Mouse (Mus musculus): ENCODE results near the gene Spata46.

Spata46 gene

GRCm38 (mm10) chr1:170343081-170343480, 34.5 kb downstream of the Spata46 start:
- CTCF ChIA-PET = no interaction called here

- CTCF ChIA-PET = no interaction called here
Measured at GRCm38 (mm10) chr1:170343906-170344305, 35.3 kb downstream of the Spata46 start.

GRCm38 (mm10) chr1:170346266-170346665, 37.7 kb downstream of the Spata46 start:
- CTCF ChIA-PET = no interaction called here

- CTCF ChIA-PET = no interaction called here
Measured at GRCm38 (mm10) chr1:170351080-170351479, 42.5 kb downstream of the Spata46 start.

- CTCF ChIA-PET = no interaction called here
Measured at GRCm38 (mm10) chr1:170353335-170353734, 44.7 kb downstream of the Spata46 start.

GRCm38 (mm10) chr1:170360183-170360915, 51.7 kb downstream of the Spata46 start:
- CTCF ChIA-PET = interaction anchor here (0.6 kb wide), 1 partner anchor 169 kb away, joined by 4 read pairs; no protein-coding TSS in a partner anchor
